Mouse (Mus musculus) kidney, adult 11 months (tissue): Measurements from ENCODE around the gene Il9r.
"Not testable (repeated sequence)": the region's sequence is repeated elsewhere in the genome, so short reads cannot be mapped to it uniquely, and the experiment has no call there.

ENCODE experiments used
- DNase-seq: peaks from one replicate; pipeline ENCODE4 v3.0.0; 2022

Gene Il9r

DNA sequence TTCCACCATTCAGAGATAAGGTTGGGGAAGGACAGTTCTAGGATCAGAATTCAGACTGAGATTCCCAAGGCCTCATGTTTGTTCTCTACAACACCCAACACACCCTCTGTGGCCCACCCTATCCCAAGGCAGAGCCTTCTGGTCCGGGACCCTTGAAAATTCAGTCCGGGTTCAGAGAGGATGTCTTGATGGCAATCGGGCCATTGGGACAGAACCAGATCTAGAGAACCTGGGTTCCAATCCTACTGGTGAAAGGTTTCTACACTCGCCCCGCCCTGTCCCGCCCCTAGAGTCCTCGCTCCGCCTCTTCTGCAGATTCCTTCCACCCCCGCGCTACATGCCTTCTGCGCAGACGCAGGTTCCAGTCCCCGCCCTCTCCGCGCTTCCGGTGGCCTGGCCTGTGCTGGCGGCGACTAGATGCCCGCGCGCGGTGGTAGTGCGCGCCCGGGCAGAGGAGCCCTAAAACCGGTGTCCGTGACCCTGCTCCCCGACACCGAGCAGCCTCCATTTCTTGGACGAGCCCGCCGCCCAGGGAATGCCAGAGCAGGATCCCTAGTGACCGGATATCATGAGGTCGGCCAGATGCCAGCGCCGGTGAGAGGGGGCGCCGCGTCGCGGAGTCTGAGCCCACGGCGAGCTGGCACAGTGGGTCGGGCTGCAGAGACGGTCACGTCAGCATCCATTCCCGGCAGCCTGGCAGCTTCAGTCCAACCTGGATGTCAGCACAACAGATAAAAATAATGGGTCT is 26.2 kb upstream of the Il9r start, which contains the start of gene Mpg:
Gene Mpg, plus strand, starts transcription at position 382 of the 748 bp plus-strand sequence.
- peak; percentile 85 for DNase-seq

DNA sequence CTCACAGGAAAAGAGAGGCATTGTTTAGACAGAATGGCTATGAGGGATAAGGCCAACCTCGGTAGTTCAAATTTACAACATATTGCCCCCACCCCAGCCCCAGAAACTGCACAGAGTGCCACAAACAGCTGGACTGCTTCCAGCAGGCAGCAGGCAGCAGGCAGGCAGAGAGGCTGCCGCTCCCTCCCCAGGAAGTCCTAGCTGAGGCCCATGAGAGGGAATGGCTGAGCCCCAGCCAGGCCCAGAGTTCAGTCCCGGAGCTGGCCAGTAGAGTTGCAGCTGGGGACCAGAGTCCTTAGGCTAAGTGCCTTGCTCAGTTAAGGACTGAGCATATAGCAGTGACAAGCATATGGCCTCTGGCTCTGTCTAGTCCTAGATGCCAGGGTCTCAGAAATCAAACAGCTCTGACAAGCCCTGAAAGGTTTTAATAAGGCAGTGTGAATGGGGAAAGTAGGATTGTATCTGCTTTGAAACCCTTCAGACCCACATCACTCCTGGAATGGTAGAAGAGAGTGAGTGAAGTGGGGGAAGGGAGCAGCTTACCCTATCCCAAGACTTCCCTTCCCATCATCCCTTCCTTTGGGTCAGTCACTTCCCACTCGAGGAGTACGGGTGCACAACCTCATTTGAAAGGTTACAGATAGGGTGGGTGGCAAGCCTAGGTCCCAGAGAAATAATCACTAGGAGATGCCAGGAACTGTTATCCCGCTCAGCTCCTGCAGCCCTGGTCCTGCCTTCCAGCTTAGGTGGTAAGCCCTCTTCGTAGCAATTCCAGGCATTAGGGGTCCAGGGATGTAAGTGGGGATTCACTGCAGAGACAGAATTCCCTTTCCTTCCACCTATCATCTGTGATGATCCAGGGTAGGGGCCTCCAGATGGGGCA is 25.4 kb upstream of the Il9r start:
- no peak for DNase-seq

- peak; percentile 80 for DNase-seq
Measured at GRCm38 (mm10) chr11:32224468-32225139, 24.5 kb upstream of the Il9r start.

DNA sequence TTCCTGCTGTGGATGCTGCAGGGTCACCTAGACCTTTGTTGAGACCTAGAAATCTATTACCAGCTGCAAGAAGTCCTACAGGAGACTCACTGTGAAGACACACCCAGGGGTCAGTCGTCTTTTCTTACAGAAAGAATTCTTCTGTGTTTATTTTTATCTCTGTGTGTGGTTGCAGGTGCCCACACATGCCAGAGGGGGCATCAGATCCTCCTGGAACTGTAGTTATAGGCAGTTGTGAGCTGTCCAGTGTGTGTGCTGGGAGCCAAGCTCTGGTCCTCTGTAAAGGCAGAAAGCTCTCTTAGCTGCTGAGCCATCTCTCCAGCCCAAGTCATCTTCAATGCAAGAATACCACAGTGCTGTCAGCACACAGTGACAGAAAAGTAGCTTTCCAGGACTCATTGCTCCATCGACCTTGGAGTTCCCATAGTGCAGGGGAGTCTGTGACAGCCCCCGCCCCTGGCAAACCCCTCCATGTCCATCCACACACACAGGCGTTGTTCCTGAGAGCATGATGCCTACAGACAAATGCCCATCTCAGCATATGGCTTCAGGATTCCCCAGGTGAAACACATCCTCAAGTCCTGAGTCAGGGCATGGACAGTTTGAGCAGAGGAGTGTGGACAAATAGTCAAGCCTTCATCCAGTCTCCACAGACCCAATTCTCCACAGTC is 23.4 kb upstream of the Il9r start:
- no peak for DNase-seq

GRCm38 (mm10) chr11:32222570-32223194 is 22.6 kb upstream of the Il9r start:
- DNase-seq, result peak; percentile 60

GRCm38 (mm10) chr11:32221951-32222409 is 21.9 kb upstream of the Il9r start, which contains the start of gene Rhbdf1:
TSS of gene Rhbdf1 (minus strand) at chr11:32222300.
- peak; percentile 56 for DNase-seq

- no peak for DNase-seq
Measured at GRCm38 (mm10) chr11:32221225-32221950, 21.3 kb upstream of the Il9r start.

- peak; percentile 94 for DNase-seq
Measured at GRCm38 (mm10) chr11:32220607-32221224, 20.6 kb upstream of the Il9r start.

- DNase-seq, result no peak
Measured at GRCm38 (mm10) chr11:32219287-32219686, 19.2 kb upstream of the Il9r start.

- DNase-seq, result no peak
Measured at GRCm38 (mm10) chr11:32218501-32219050, 18.5 kb upstream of the Il9r start.

DNA sequence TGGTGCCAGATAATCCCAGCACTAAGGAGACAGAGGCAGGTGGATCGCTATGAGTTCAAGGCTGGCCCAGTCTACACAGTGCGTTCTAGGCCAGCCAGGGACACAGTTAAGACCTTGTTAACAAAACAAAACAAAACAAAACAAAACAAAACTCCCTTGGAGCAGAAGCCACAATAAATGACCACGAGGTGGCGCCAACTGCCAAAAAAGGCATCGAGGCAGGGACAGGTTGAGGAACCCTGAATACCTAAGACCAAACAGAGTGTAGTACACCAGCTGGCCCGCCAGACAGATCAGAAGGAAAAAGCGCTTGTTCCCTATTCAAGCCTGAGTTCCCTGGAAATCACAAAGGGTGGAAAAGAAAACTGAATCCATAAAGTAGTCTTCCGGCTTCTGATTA is 16.8 kb upstream of the Il9r start:
- peak; percentile 58 for DNase-seq

GRCm38 (mm10) chr11:32215372-32216162 is 15.5 kb upstream of the Il9r start:
- no peak for DNase-seq

- DNase-seq, result no peak
Measured at GRCm38 (mm10) chr11:32210623-32211022, 10.5 kb upstream of the Il9r start.

DNA sequence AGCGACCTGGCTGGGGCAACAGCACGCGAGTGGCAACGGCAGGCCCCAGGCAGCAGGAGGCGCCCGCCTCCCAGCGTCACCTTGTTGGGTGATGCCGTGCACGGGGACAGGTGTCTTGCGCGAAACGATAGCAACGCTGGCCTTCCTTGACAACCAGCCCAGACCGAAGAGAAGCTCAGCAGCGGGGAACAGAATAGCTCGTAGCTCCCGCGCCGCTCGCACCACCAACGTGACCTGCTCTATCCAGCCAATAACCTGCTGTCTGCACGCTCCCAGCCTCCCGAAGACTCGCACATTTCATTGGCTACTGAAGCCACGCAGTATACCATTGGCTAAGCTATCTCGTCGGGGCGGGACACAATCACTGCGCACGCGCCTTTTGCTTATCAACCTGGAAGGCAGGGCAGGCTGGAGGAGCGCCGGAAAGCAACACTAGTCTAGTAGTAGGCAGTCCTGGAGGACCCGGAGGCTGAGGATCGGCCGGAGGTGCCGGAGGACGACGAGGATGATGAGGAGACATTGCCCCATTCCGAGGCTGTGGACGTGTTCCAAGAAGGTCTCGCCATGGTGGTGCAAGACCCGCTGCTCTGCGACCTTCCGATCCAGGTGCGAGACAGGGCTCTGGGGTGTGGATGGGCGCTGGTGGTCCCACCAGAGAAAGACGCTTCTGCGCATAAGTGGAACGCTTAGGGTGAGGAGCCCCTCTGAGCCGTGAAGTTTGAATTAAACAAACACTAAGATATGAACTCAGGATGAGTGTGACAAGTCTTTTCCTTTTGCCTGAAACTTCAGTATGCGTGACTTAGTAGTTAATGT is 5.2 kb upstream of the Il9r start, which contains the start of gene Snrnp25:
Gene Snrnp25, plus strand, starts transcription at position 358 of the 816 bp plus-strand sequence.
- peak; percentile 98 for DNase-seq

DNA sequence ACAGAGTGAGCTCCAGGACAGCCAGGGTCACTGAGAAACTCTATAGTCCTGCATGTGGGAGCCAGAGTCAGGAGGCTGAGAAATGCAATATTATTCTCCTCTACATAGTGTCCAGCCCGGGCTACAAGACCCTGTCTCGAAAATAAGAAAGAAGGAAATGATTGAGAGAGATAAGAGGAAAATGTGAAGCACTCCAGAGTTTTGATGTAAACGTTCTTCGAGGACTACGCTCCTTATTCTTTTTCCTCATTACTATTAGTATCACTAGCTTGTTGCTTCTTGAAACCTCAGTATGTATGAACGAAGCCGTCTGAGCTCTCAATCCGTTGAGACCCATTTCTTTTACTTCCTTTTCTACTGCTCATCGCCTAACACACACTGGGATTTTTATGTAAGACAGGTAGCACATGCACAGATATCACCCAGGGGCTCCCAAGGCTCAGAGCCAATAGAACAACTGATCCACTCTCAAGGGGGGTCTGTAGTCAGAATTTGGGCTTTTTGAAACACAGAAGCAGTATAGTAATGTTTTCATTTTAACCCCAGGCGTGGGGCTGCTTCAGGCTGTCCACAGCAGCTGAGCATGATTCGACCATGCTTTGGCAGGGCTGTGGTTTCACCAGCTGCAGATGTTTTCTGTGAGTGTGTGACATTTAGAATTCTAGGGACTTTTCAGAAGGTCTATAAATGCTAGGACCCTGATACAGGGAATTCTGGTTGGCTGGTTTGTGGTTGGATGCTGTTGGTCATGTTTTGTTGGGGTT is 2.0 kb upstream of the Il9r start:
- no peak for DNase-seq

DNA sequence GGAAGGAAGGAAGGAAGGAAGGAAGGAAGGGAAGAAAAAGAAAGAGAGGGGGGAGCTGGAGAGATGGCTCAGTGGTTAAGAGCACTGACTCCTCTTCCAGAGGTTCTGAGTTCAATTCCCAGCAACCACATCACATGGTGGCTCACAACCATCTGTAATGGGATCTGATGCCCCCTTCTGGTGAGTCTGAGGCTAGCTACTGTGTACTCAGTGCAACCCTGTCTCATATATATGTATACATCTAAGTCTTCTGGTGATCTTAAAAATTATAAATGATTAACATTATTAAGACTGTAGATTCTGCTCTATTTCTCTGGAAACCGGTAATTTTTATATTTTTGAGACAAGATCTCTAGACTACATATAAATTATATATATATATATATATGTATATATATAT is 913 bp upstream of the Il9r start:
- DNase-seq, result not testable (repeated sequence)

GRCm38 (mm10) chr11:32199230-32199629 is 849 bp downstream of the Il9r start:
- no peak for DNase-seq
